Mouse (Mus musculus) liver (tissue): ENCODE measurements at regions not wholly inside any gene's neighbourhood (a gene's known extent, or its start where the extent isn't known, plus 50 kb on each side); places are given as distances from the start of the nearest gene placed in this dataset.

Experiments
- DNase-seq: peaks from one replicate; pipeline ENCODE4 v3.0.0-alpha.2; 2020; ENCODE audit warnings: mixed read lengths

DNA sequence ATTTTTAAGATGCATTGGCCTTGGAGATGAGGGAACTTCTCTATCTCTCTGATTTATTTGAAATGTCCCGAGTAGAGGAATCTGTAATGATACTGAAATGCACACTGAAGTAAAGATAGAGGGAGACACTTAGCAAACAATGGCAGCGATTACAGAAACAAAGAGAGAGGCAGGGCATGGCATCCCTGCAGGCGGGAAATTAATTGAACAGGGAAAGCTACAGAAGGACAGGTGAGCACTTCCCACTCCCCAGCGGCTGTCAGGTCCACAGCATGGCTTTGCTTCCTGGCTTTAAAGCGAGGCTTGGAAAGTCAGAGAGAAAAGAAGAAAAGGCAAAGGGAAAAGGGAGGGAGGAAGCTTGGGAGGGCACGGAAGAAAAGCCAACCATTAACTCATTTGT, 125.3 kb upstream of the Cnr1 start:
- no peak for DNase-seq

DNA sequence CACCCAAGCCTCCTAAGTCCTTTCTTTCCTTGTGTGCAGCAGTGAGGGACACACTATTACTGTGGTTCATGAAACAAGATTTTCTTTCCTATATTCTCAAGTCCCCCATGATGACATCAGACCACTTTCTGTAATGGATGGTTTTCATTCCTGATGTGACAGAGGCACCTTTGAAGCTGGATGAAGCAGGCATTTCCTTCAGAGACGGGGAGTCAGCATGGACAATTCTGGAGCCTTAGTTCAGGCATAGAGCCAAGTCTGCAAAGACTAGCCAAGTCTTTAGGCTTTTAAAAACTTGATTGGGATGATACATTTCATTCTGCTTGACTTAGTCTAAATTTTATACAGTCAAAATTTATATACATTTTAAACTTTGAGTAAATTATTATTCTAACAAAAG, 124.6 kb upstream of the Cnr1 start:
- no peak for DNase-seq

DNA sequence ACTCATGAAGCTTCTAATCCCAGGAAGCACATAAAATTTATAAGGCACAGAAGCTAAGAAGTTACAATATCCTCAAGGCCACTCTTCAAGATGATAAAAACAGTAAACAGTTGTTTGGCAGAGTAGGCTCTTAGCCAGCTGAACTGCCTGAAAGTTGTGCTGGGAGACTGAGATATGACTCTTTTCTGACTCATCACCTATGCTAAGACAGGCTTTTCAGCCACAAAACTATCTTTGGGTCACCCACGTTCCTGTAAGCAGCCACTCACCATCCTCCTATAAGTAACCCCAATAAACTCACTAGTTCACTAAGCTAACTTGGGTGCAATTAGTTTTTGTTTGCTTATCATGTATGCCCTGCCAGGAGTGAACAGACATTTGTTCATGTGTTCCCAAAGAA, 112.1 kb upstream of the Cnr1 start:
- DNase-seq: no peak

DNA sequence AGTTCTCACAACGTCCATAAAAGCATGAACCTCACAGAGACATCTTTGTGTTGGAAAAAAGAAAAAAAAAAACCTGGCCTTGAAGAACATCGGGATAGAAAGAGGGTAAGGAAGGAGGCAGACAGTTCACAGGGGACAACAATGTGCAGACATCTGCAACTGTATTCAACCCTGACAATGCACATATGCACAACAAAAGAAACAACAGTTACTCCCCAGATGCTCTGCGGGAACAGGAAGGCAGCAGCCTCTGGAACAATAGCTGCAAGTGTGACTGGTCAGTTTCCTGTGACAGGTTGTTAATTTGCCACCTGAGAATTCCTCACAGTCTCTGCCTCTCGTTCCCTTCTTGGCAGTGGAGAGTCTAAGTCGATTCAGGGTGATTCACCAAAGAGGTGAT, 100.5 kb upstream of the Cnr1 start:
- DNase-seq: no peak

DNA sequence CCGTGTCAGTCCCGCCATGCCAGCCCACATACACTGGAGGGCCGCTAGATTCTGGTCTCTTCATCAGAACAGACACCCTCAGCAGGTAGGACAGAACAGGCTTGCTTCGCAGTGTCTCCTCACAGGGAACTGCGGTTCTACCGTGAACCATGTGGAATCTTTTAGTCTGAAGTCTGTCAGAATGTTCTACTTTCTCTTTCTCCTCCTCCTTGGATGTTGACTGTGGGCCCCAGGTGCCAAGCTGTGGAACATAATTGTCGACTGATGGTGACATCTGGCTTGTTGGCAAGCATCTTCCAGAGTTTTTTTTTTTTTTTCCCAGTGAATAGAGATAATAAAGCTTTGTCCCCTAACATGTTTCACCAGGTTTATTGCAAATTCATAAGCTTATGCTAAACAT, 91.3 kb upstream of the Cnr1 start:
- DNase-seq: no peak

DNA sequence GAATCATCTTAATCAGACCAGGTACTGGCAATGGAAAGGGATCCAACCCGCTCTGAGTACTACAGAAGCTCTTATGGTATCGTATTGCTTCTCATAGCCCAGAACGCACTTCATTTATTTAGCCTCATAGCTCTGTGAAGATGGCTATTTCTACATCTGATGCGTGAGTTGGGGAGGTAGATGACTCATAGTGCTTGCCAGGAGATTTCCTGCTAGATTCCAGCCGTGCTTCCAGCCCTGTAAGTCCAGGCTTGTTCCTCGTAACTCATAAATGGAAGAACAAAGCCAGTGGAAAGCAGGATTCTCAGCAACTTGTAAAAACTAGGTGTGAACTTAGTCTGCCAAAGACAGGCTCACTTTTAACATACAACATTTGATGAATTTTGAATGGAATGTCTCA, 86.0 kb upstream of the Cnr1 start:
- no peak for DNase-seq

DNA sequence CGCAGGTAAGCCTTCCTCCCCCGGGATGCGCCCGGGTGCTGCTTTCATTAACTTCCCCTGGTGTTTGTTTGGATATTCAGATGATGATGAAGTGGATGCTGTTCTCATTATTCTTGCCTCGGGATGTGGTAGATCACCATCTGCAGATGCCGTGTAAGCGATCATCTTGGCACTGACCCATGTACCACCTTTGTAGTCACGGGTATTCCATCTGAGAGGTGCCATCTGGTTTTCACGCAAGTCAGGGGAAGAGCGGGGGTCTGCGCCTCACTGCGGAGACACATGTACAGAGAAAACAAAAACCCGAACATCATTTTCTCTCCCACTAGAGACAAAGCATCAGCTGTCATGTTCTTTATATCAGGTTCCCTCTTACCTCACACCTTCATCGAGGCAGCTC, 84.3 kb upstream of the Cnr1 start:
- DNase-seq: no peak

DNA sequence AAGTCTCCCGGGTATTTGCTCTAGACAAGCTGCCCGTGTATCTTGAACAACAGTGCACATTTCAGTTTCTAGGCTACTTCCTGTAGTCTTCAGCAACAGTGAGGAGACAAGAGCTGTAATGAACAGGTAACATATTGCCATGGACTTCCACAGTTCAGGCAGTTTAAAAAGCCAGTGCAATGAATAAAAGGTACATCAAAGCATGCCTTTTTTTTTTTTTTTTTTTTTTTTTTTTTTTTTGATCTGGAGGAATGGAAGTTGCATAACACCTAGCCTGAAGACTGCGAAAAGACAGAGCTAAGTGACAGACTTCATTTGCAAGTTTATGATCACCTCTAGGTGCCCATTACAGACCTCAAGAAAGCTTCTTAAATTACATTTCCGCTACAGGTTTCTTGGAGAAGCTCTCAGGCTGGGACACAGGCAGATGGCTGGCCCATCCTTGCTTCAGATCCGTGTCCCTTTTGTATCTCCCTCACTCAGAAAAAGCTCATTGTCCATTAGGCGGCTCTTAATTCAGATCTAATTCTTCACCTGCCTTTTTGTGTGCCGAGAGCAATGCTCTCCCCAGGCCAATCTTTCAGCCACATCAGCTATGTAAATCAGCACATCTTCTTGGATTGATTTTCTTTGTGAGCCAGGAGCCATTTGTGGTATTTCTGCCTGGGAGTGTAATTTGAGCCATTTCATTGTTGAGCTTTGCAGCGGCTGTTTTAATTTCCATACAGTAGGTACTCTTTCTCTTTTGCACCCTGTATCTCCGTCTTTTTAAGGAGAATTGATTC, 78.6 kb upstream of the Cnr1 start:
- no peak for DNase-seq

DNA sequence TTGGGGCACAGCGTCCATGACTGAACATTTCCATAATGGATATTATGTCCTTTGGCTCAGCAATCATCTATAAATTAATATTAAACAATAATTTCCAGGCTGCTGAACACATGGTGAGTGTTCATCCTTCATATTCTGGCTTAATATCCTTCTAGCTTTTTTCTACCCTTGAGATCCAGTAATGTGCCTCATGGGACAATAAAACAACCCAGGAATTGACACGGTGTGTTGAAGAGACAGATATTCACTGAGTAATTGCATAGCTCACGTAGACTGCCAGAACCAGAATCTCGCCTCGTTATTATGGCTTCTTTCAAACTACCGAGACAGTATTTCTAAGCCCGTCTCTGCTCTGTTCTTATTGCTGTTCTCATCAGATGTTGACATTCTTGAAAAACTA, 74.1 kb upstream of the Cnr1 start:
- DNase-seq: no peak

DNA sequence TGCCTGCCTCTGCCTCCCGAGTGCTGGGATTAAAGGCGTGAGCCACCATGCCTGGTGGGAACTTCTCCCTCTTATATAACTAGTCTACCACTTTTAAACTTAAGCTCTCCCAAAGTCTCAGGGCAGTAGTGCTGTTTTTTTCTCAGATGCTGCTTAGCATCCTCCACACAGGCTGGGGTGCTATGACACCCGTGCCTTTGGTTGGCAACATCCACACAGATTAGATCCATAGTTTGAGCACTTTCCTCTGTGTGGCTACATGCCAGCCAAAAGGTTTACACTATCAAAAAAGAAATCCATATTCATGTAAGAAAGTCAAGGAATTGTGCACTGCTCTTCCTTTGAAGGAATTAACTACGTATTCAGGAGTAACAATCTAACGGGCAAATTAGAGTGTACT, 72.1 kb upstream of the Cnr1 start:
- DNase-seq: no peak

DNA sequence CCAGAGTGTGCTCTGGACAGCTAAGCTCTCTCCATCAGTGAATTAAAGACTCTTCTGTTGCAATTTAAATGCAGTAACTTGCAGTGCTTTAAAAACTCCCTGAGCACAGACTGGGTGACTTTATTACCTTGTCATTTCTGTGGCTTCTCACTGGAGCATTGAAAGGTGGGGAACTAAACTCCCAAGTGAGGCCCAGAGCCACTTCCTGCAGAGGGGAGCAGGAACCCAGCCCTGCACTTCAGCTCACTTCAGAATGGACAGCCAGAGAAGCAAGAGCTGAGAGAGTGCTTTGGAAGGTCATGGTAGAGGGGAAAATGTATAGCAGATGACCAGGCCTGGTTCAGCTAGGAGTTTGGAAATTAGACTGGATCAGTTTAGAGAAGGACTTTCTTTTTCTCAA, 69.3 kb upstream of the Cnr1 start:
- DNase-seq: no peak

DNA sequence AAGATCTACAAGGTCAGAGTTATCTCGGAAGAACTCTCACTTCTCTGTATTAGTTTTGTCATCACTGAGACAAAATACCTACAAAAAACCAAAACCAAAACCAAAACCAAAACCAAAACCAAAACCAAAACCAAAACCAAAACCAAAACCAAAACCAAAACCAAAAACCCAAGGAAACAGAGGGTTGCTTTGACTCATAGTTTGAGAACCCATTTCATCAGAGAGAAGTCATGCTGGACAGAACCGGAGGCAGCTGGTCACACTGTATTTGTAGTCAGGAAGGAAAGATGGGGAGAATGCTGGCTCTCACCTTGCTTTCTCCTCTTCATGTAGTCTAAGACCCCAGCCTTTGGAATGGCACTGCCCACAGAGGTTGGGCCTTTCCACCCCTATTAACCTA, 57.3 kb upstream of the Cnr1 start:
- no peak for DNase-seq

DNA sequence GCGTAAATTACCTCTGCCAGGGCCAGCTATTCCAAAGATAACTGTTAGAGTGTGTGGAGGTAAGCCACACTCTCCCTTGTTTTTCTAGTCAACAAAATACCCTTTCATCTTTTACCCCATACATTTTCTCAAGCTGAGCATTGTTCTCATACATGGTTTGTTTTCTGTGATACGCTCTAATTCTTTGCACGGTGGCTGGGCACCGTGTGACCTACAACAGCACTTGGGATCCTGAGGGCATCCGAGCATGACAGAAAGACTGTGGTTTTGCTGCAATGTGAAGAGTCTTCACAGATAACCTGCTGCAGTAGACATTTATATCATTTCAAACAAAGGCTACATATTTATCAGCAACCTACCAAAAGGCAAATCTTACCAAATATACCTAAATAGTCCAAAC, 55.1 kb upstream of the Cnr1 start:
- DNase-seq: no peak
